Mouse (Mus musculus): ENCODE data around the gene Hdac11.

Hdac11 gene

DNA sequence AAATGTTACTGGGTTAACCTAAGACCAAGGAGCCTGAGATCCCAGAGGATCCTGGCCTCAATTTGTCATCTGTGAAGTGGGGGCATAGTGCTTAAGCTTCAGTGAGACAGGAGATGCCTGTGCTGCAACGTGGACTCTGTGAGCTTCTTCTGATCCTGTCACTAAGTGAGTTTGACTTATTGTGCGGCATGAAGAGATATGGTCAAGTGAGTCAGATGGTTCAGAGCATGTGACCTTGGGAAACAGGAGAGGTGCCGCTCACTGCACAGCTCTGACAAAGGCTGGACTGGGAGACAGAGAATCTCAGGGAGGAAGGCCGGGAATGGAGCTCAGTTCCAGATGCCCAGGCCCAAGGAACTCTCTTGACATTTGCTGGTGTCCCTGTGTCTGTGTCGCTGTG is 49.3 kb downstream of the Hdac11 start:
- WGBS: 89% methylated on average over 5 of the region's 5 CpGs

DNA sequence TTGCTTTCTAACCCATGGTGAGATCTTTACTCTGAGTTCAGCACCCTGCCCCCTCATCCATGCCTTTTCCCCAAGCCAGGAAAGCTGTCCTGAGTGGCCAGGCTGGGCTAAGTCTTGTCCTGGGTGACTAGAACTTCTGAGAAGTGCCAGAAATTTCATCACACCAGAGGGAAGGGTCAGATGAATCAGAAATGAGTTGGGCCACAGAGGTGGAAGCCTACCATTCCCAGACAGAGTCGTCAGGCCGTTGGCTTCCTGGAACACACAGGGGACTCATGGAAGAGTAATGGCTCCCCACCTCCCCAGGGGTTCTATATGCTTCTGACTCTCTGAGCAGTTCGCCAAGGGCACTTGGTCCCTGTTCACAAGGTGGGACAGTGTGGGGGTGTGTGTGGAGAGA is 51.0 kb downstream of the Hdac11 start:
- WGBS: 80% methylated on average over 3 of the region's 3 CpGs

DNA sequence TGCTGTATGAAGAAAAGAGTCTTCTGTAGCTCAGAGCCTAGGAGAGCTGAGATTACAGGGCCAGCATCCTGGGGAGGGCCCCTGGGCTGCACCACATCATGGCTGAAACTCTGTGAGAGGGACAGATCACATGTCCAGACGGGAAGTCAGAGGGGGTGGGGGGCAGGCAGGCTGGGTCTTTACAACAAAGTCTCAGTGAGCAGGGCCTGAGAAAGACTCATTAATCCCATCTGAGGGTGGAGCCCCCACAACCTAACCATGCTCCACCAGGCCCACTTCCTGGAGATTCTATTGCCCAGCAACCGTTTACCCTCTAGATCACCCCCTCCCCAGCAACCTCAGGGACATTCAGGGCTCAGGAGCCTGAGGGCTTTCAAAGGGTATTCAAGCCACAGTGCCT is 53.3 kb downstream of the Hdac11 start:
- 52% methylated on average over 2 of the region's 2 CpGs for WGBS

DNA sequence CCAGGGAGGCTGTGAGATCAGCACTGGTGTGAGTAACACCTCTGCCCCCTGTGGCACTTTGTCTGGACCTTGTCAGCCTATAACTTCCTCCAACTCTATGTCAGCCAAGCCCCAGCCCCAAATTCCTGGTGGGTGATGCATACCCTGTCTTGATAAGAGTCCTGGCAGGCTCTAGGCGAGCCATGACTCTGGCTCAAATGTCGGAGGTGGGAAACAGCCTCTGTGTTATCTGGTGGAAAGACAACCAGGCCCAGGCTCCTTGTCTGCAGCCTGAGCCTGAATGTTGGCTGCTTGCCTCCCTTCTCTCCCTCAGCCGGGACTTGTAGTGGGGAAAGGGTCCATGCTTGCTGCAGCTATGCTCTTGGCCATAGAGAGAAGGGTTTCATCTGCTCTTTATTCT is 54.4 kb downstream of the Hdac11 start:
- 78% methylated on average over 3 of the region's 3 CpGs for WGBS

DNA sequence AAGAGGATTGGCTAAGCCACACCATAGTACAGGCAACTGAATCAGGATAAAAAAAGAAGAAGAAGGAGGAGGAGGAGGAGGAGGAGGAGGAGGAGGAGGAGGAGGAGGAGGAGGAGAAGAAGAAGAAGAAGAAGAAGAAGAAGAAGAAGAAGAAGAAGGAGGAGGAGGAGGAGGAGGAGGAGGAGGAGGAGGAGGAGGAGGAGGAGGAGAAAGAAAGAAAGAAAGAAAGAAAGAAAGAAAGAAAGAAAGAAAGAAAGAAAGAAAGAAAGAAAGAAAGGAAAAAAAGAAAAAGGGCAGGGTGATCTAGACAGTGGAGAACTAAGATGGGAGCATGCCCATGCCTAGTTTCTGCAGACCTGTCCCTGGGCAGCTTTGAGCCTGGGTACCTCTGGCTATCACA is 55.7 kb downstream of the Hdac11 start, which contains the start of gene Fbln2:
TSS of gene Fbln2 (plus strand) at position 301 of the 400 bp plus-strand sequence.

DNA sequence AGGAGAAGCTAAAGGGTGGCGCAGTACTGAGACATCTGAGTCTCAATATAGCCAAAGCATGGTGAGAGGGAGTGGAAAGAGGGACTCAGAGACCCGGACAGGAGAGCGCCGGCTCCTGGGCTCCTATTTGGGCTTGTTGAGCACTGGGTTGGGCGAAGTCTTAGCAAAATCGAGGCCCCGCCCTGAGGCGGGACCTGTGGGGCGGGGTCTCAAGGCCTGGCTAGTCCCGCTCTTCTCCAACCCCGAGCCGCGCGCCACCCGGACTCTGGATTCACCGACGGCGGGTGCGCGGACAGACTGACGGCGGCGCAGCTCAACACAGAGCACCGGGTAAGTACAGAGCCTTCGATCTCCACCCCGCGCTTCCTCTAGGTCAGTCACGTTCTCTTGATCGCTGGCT is 56.1 kb downstream of the Hdac11 start:
- 7% methylated on average over 29 of the region's 29 CpGs for WGBS

DNA sequence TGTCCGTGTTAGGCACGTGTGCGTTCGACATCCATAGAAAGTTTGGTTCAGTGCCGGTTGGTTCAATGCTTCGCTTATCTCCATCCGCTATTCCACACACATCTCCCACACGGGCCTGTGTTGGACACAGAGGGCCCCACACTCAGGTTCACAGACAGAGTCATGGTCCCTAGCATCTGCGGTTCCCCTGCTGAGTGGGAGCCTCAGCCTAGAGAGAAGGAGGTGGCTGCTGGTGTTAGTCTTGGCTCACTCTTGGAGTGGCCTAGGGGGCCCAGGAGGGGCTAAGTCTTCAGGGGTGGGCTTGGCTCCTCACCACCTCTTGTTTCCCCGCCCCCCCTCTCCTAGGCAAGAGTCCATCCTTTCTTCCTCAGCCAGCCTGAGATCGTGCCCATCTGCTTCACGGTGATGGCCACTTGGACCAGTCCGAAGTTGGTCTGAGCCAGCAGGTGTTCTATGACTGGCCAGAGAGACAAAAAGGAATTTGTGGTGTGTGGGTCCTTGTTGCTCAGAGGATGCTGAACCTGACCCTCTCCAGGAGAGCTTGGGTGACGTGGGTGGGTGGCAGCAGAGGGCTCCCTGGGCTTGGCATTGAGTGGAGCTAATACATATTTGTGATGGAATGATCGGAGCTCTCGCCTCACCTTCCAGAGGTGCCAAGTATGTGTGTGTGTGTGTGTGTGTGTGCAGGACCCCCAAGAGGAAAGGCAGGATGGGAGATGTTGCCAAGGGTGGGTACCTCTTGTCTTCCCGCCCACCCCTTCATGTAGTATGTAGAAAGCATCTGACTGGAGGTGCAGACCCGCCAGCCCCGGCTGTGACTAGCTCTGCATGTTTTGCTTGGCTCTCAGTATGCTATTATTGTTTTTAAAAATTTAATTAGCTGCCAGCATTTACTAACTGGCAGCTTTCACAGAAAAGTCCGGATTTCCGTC is 57.1 kb downstream of the Hdac11 start:
- 53% methylated on average over 21 of the region's 21 CpGs for WGBS

DNA sequence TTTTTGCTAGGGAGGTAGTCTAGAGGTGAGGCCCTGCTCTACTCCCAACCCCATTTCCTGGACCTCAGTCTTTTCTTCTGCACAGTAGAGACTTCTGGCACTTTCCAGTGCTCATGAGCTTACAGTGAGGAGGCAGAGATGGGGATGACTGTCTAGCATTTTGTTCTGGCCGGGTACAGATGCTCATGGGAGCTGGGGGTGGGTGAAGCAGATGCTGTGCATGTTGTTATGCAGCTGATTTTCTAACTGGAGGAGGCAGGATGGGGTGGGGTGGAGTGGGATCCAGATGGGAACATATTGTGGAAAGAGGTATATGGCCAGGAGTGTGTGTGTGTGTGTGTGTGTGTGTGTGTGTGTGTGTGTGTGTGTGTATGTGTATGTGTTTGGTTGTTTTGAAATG is 59.0 kb downstream of the Hdac11 start:
- 37% methylated on average over 1 of the region's 1 CpGs for WGBS

DNA sequence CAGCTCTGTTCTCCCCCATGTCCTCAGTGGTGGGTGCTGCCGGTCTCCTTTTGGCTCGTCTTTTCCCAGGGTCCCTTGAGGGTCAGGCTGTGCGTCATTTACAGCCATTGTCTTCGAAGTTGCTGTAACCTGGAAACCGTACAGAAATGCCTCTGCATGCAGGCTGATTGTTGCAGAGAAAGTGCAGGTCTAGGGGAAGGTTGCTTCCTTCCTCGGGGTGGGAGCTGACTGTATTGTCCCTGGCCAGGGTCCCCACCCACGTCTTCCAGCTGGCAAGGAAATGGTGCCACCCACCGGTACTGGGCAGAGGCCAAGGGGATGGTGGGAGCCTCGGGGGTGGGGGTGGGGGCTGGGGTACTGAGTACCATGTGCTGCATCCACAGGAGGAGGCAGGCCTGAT is 62.0 kb downstream of the Hdac11 start:
- WGBS: 36% methylated on average over 9 of the region's 9 CpGs

DNA sequence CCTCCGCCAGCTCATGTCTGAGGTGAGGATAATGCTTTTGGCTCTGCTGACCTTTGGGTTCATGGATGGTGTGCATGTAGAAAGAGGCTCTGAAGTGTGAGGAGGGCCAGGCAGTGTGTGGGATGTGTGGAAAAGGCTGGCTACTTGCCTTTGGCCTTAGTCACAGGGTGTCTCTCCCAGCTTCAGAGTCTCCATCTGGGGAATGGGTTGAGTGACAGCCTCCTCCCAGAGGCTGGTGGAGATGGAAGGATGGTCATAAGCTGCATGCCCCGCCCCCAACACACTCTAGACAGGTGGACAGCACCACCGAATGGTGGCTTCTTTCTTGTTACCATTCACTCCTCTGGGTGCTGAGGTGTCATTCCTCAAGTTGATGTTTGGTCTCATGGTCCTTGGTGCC is 62.4 kb downstream of the Hdac11 start:
- 82% methylated on average over 3 of the region's 3 CpGs for WGBS

DNA sequence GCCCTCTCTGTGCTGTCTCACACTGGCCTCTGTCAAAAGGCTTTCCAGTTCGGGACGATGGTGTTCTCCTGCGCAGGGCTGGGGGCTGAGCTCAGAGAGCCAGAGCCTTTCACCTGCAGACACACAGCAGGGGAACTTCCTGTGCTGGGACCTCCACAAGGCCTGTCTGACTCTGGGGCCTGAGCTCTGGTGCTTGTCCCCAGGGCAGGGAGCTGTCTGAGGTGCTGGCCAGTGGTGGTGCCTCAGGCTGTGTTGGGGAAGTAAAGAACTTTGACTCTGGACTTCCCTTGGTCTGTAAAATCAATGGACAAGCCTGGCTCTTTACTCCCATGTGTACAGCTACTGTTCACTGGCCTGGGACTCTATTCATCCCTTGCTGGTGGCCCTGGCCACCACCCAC is 64.6 kb downstream of the Hdac11 start:
- WGBS: 63% methylated on average over 3 of the region's 3 CpGs

DNA sequence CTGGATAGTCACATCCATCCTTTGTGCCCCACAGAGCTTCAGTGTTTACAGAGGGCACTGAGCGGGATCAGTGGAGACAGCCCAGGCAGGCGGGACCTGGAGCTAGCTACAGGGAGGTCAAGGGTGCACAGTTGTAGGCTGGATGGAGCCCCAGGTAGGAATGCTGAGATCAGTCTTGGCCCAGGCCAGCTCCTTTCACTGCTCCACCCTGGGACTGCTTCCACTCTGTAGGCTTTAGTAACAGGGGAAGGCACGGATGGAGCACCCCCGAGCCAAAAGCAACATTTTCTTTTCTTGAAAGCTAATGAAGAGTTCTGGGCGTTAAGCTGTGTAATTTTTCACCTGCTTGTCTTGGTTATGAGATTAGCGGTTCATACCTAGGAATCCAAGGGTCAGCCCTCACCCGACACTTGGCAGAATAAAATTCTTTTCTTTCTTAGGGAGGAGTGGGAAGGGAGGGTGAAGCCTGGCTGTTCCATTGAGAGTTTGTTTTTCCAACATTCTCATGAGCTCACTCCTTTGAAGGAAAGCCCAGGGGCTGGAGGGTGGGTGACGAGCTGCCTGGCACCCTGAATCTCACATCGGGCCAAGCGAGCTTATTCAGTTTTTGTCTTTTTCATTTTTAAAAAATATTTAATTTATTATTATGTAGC is 66.4 kb downstream of the Hdac11 start:
- WGBS: 78% methylated on average over 10 of the region's 10 CpGs

All from cerebral cortex, adult 2 months (tissue).